Mouse (Mus musculus) layer of hippocampus, adult 8-10 months (tissue): Measurements from ENCODE around the gene Bphl. TPM values are rescaled to one million over a fixed set of nuclear protein-coding genes. Genes with fewer than 3 reads are reported as not detected.

Experiments
- DNase-seq, 2 experiments: peaks; one replicate each; pipeline ENCODE4 v3.0.0; 2022; ENCODE audit warnings: low spot score in 2 of 2
- total RNA-seq, 4 experiments: library from RNA; stranded (reverse); gene quantifications; 2 replicates each; pipeline ENCODE4 v1.2.4; 2022

Bphl gene
- total RNA-seq, 4 experiments from 2014 or later = 43.5 to 64.1 (median 62.3) TPM

DNA sequence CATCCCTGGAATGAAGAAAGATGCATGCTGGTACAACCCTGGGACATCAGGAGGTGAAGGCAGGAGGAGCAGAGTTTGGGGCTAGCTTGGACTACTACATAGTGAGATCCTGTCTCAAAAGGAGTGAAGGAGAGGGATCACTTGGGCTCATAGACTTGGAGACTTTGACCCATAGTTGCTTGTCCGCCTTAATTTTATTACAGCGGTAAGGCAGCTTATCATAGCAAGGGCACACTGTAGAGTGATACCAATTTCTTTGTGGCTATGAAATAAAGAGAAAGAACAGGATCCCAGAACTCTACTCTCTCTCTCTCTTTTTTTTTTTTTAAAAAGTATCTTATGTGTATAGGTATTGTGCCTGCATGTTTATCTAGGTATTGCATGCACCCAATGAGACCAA is 83.1 kb downstream of the Bphl start:
- no peak for DNase-seq

Other genes starting within 250 kb of the Bphl start
- gene Serpinb6e, start 194.2 kb upstream of the Bphl start, total RNA-seq = not detected
- under 1 TPM in 3 of 4 experiments, not detected in 1; 0.36 to 0.71 (median 0.57) TPM for gene Serpinb6c, start 131.9 kb upstream of the Bphl start, total RNA-seq
- gene Nqo2, start 72.9 kb upstream of the Bphl start, total RNA-seq = 1 to 10 TPM; 5.8 to 9.3 (median 7.3) TPM
- gene Ripk1, start 35.2 kb upstream of the Bphl start, total RNA-seq = 1 to 10 TPM; 6.8 to 8.9 (median 7.8) TPM
- gene Serpinb6a, start 34.8 kb upstream of the Bphl start, total RNA-seq = 10 to 100 TPM; 44.1 to 52.0 (median 45.9) TPM
- gene Tubb2a, start 40.4 kb downstream of the Bphl start, total RNA-seq = 100 to 1,000 TPM; 852 to 915 (median 907) TPM
- 100 to 1,000 TPM; 198 to 220 (median 215) TPM for gene Tubb2b, start 92.9 kb downstream of the Bphl start, total RNA-seq
- gene Psmg4, start 125.4 kb downstream of the Bphl start, total RNA-seq = 10 to 100 TPM; 14.6 to 35.2 (median 23.7) TPM